Mouse (Mus musculus) telencephalon, adult 2 months (tissue): ENCODE measurements around the gene Rpl13.

Experiments
- DNase-seq: peaks from one replicate; pipeline ENCODE4 v3.0.0-alpha.2; 2011; ENCODE audit warnings: low read depth, low spot score

Rpl13 gene

DNA sequence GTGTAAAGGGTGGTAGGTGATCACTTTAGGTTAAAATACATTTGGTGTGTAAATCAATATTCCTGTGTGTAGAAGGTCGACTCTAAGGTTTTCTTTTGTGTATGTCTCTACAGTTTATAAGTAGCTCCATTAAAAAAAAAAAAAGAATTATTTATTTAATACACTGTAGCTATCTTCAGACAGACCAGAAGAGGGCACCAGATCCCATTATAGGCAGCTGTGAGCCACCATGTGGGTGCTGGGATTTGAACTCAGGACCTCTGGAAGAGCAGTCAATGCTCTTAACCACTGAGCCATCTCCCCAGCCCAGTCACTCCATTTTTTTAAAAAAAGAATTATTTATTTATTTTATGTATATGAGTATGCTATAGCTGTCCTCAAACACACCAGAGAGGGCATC is 5.9 kb downstream of the Rpl13 start:
- no peak for DNase-seq

DNA sequence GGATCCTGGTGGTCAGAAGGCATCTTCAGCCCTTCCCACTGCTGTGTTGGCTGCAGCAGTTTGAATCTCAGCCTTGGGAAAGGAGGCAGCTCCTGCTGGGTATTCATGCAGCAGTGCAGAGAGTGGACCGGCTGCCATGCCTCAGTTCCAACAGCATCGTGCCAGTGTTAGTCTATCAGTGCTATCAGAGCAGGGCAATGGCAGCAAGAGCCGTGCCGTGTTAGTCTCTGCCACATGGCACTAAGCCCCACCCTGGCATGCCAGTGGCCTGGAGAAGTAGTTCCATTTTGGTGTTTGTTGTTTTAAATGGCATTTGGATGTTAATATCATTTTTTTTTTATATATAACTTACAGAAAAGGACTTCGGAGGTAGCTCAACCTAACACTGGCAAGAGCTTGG is 6.8 kb downstream of the Rpl13 start:
- no peak for DNase-seq

DNA sequence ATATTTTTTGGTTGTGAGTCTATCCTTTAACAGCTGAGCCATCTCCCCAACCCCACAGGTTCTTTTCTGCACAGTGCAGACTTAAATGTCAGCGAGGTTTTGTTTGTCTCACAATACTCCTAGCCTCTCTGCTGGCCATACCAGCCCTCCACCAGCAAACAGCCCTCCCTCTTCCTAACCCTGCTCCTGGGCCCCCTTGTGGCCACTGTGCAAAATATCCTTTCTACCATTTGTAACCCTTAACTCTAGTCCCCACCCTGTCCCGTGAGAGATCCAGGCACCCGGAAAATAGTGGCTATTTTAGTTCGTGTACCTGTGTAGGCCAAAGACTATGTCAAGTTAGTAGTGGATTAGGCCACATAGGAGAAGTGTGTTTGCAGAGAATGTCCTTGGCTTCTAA is 8.5 kb downstream of the Rpl13 start:
- no peak for DNase-seq

DNA sequence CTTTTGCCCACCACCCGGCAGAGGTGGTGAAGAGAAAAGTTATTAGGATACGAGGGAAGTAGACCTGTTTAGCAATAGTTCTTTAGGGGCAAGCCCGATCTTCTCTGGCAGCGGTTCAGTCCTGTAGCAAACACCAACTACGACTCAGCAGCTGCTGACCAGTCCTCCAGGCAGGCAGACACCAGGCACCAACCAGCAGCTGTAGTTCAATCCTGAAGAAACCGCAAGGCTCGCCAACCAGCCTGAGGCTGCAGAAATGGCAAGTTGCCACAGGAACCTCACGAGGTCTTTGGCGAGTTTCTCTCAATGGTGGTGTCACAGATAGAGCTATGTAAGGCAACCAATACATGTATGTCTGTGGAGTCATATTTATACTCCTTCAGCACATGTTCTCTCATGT is 10.7 kb downstream of the Rpl13 start:
- no peak for DNase-seq

DNA sequence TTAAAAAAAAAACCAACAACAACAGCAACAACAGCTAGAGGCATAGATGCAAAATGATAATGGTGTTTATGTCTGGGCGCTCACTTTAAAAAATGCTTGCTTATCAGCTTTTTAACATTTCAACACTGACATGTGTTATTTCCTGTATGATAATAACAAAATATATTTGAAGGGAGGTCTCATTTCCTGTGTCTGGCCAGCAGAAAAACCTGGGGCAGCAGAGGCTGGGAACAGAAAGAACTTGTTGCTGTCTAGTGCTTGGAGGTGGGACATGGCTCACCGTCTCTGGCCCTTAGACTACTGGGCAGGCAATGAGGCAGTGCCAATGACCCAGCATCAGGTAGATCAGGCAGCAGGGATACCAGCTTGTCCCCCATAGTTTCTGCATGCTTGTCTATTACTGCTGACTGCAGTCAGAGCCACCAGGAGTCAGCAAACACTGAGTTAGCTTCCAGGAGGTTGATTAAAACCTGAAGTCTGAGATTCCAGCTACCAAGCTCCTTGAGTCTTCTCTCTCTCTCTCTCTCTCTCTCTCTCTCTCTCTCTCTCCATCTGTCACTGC is 11.8 kb downstream of the Rpl13 start:
- no peak for DNase-seq

DNA sequence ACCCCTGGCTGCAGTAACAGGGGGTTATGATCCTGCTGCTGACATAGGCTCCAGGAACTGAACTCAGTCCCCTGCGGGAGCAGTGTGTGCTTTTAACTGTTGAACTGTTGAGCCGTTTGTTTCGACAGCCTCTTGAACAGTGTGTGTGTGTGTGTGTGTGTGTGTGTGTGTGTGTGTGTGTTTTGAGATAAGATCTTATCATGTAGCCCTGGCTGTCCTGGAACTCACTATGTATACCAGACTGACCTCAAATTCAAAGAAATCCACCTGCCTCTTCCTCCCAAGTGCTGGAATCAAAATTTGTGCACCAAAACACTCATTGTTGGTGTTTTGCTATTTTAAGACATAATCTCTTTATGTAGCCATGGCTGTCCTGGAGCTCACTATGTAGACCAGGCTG is 12.5 kb downstream of the Rpl13 start:
- no peak for DNase-seq

DNA sequence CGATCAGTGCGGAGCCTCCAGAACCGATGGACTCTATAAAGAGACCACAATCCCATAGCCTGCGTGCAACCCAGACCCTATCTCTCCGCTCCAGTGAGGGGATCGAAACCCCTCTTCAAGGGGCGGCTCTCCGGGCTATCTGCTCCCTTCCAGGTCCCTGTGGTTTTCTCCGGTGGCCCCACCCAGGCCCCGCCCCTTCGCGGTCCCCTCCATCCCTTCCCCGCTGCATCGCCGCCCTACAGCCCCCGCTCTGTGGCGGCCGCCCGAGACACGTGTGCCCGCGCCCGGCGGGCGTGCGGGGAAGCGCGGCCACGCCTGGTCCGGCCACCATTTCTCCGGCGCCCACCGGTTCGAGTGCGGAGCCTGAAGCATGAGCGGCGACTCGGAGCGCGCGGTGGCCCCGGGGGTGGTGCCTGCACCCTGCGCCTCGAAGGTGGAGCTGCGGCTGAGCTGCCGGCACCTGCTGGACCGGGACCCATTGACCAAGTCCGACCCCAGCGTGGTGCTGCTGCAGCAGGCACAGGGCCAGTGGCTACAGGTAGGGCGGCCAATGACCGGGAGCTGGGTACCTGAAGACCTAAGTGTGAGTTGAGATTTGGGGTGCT is 15.1 kb downstream of the Rpl13 start, which contains the start of gene Cpne7:
TSS of gene Cpne7 (plus strand) at position 248 of the 605 bp plus-strand sequence.
- DNase-seq = no peak

DNA sequence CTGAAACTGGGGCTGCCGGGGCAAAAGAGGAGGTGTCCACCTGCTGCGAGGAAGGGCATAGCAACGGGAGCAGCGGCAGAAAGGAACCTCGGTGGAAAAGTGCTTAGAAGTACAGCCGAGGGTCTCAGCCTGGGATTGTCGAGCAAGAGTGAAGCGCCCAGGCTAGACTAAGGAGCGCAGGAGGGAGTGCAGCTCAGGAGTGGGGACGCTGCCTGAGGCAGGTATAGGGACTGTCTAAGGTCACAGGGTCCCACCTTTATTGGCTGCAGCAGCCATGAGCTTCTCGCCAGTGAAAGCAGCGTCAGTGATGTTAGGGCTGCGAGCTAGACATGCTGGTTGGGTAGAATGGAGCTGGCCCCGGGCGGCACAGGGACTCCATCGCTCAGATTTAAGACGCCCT is 15.6 kb downstream of the Rpl13 start:
- no peak for DNase-seq

DNA sequence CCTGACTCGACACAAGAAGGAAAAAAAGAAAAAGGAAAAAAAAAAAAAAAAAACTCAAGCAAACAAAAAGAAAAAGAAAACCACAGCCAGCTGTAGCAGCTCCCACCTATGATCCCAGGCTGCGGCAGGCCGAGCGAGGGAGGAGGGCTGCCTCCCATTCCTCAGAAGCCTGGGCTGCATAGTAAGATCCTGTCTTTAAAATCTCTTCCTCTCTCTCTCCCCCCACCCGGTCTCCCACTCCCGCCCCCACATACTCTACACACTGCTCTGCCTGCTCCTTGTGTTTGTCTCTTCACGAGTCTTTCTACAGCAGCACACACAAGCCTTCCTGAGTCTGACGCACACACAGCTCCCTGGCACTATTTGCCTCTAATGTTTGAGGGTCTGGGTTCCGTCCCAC is 19.9 kb downstream of the Rpl13 start:
- no peak for DNase-seq

DNA sequence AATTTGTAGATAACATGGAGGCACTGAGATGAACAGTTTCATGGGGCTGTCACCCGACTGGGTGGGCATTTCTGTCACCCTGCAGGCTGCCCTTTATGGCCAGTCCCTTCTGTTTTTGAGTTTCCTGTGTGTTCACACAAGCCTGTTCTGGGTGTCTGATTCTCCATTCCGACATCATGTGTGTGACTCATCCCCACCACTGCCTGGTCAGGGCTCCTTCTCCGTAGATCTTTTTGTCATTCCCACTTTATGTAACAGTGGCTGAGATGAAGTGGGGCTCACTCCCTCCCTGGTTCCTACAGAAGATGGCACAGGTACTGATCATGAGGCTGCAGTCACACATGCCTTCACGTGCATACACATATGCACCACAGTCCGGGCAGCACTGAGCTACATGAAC is 20.5 kb downstream of the Rpl13 start:
- DNase-seq = no peak

DNA sequence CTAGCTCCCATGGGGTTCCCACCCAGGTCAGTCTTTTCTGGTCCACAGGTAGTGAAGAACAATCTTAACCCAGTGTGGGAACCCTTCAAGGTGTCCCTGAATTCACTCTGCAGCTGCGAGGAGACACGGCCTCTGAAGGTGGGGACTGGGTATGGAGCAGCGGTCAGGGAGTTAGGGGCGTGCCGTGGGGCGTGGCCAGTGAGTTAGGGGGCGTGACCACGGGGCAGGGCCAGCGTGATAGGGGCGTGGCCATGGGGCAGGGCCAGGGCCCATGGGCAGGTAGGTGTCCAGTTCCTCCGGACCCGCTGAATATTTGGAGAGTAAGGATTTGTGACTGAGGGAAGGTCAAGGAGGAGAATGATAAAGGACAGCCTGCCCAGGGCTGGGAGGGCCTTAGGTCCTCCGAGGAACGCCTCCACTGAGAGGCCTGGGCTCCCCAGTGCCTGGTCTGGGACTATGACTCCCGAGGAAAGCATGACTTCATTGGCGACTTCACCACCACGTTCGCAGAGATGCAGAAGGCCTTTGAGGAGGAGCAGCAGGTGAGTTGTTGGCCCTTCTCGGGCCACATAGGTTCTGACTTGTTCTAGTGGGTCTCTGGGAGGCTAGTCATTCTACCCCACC is 24.2 kb downstream of the Rpl13 start:
- no peak for DNase-seq

DNA sequence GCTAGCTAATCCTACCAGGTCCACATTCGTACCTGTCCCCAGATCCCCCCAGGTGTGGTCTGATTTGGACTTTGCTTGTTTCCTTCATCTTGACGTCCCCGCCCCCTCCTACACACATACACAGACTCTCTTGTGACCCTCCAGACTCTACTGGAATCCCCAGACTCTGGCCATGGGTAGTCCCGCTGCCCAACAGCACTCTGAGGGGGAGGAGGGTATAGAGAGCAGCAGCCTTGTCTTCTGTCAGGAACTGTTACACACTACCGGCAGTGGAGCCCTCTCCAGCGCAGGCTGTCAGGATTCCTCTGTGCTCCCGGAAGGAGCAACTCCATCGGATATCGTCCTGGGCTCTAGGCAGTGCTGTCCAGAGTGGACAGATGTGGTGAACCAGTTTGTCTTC is 28.9 kb downstream of the Rpl13 start:
- DNase-seq = no peak

DNA sequence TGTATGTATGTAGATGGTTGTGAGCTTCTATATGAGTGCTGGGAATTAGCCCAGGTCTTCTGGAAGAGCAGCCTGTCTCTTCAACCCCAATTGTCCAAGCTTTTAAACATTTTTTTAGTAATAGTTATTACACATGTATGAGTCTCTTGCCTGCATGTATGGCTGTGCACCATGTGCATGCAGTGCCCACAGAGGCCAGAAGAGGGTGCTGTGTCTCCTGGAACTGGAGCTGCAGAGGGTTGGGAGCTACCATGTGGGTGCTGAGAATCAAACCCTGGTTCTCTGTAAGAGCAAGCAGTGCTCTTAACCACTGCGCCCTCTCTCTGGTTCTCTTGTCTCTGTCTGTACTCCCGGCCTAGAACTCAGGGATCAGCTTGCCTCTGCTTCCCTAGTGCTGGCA is 30.8 kb downstream of the Rpl13 start:
- no peak for DNase-seq

DNA sequence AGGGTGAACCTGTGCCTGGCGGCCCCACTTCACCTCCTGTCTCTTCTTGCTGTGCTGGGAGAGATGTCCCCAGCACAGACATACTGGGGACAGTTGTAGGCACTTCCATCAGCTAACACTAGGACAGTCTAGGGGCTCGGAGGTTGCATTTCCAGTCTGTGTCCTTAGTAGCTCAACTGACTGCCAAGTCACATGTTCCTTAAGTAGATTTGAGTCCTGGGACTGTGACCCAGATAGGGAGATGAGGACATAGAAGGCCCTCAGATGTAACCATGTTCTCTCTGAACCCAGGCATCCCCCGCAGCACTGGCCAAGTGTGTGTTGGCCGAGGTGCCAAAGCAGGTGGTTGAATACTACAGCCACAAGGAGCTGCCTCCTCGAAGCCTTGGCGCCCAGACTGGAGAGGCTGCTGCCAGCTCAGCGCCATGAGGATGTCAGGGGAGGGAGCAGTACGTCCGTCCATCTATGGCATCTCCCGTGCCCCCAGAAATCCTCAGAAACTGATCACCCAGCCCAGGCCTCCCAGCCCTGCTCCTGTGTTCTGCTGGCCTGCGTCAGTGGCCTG is 32.1 kb downstream of the Rpl13 start:
- DNase-seq = no peak

DNA sequence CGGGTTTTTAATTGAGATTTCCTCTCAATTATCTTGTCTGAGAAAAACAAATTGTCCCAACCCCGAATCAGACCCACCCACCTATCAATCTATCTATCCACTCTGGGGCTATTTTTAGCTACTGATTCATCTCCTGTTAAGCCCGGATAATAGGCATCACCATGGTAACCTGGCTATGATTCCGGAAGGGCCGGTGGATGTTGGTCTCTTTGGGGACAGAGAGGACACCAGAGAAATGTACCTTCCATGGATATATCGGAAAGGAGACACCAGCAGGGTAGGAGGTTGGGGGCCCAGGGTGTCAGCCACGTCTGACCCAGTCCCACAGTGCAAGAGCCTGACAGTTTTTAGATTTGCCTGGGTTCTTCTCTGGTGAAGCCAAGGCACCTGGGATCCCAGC is 33.3 kb downstream of the Rpl13 start:
- DNase-seq = peak; percentile 46

DNA sequence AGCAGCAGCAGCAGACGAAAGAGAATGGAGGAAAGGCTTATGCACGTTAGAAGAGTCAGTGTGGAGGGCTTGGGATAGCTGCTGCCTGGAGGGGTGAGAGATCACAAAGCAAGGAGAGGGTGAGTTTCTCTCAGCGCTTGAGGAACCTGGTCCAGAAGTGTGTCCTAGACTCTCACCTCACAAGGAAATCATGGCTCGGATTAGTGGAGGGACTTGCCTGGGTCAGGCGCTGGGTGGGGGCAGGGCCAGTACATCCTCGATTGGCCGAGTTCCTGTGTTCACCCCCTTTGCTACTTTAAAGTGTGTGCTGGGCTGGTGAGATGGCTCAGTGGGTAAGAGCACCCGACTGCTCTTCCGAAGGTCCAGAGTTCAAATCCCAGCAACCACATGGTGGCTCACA is 33.7 kb downstream of the Rpl13 start:
- DNase-seq = no peak

DNA sequence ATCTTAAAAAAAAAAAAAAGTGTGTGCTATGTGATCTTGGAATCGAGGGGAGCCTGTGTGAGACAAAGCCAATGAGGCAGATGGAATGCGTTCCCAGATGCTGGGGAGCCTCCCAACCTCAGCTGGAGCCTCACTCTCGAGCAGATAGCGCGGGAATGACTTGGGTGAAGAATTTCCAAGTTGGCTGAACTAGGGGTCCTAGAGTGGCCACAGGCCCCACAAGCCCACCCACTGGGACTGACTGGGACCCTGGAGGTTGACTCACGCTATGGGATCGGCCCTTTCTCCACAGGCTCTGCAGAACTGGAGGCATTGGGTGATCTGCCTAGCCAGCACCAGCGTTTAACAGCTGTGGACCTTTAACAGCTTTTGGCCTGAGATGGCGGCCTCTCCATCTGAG is 34.1 kb downstream of the Rpl13 start:
- no peak for DNase-seq

DNA sequence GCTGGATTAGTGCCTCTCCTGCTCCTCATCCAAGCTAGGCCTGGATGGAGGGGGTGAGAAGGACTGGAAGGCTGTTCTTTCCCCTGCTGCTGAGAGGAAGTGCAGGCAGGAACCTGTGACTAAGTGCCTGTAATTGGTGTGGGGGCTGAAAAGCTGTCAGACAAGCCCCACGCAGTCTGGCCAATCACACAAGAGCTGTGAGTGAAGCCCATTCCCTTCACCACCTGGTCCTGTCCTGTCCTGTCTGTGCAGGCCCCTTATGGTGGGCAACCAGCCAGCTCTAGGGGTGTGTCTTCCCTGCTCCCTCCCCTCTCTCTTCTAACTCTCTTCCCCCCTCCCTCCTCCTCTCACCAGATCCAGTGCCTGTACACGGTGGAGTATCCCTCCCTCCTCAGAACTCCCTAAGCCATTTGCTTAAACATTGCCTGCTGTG is 35.5 kb downstream of the Rpl13 start:
- DNase-seq = peak; percentile 78

DNA sequence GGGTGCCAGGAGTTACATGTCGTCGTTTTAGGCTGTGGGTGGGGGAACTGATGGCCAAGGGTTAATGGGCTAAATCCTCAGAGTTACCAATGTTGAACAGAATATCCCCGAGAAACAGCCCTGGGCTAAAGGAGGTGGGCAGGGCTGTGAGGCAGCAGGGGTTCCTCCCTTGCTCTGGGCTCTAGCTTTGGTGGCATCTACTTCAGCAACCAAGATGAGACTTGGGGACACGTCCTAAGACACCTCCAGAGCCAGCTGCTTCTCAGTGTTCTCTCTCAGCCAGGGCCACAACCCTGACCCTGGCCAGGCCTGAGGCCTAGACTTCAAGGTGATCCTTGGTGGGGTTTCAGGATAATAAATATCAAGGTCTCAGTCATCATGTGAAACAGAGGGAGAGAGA is 36.6 kb downstream of the Rpl13 start:
- DNase-seq = no peak

DNA sequence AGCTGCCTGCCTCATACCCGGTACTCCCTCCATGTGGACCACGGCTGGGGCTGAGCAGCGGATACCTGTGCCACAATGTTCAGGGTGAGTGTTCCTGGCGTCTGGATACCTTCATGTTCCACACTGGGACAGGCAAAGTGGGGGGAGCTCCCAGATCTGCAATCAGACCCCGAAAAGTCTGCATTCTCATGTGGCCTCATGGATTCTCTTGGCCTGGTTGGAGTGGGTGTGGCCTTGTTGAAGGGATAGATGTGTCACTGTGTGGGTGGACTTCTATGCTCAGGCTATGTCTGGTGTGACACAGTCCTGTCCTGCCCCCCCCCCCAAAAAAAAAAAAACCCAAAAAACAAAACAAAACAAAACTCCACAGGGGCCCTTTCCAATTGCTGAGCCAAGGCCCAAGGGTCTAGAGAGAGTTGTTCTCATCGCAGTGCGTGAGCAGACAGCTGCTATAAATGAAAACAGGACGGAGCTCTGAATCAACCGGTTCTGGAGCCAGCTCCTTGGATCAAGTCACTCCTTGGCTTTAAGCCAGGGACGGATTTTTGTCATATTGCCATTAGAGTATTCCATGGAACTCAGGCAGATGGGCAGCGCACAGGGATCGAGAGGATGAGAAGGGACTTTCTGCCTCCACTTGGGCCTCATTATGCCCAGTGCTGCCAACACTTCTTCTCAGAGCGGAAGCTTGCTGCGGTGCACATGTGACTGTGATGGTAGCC is 39.8 kb downstream of the Rpl13 start:
- peak; percentile 61 for DNase-seq

DNA sequence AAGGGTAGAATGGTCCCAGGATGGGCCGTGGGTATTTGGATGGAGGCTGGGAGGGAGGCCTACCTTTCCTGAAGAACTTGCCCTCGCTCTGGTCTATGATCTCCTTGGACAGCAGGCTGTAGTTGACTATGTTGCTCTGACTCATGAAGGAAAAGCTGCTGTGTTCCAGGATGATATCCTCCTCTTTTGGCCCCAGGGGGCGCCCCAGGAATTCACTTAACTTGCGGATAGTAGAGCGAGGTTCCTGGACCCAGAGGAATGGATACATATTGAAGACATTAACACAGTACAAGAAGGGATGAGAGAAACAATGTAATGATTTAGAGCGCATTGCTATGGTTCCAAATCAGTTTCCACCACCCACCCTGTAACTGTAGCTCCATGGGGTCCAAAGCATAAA is 43.1 kb downstream of the Rpl13 start:
- DNase-seq = no peak

DNA sequence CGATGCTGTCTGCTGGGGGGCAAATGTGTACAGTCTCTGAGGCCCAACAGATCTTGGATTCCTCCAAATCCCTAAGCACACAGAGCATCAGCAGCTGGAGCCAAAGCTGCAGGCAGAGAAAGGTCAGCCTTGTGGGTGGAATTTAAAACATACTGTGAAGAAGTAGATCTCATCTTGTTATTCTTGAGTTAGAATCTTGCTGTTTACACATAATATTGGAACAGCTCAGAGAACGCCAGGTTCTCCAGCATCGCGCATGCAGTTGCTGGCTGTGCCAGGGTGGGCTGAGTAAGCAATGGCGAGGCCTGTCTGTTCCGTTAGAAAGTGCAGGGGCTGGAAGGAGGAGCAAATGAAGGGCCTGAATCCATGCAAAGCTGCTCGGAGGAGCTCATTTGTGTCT is 44.2 kb downstream of the Rpl13 start:
- DNase-seq = peak; percentile 42
